Mouse (Mus musculus): ENCODE data around the gene Ccdc144b.

GRCm38 (mm10) chr3:36029993-36030392 lies 23.4 kb downstream of the Ccdc144b start:
- no peak for TF ChIP-seq ZC3H11A (IDR thresholded peaks at IDR 0.05; ENCODE audit: borderline replicate concordance, low read depth, low read length)
- TF ChIP-seq MAFK (IDR thresholded peaks at IDR 0.05; ENCODE audit: insufficient read depth, low read depth, low read length), result no peak
- TF ChIP-seq CHD2 (IDR thresholded peaks at IDR 0.05; ENCODE audit: low read depth, low read length), result no peak
- no peak for TF ChIP-seq ZNF384 (IDR thresholded peaks at IDR 0.05; ENCODE audit: low read depth, low read length)
- no peak for TF ChIP-seq HCFC1 (IDR thresholded peaks at IDR 0.05; ENCODE audit: borderline replicate concordance, insufficient read depth, low read length)
